Mouse (Mus musculus) neural tube, embryonic 15.5 days (tissue): ENCODE measurements around the gene Ank3. TPM values are rescaled to one million over a fixed set of nuclear protein-coding genes. Genes with fewer than 3 reads are reported as not detected.

ENCODE experiments used
- ATAC-seq: fragments of 200-750 bp; cut with Nextera tagmentation; 2 replicates; pipeline ENCODE4 v1.8.0; 2017; ENCODE audit warnings: mild to moderate bottlenecking, moderate TSS enrichment, moderate library complexity; ENCODE audit not compliant: low FRiP score
- H3K27ac ChIP-seq: fragments of 300-500 bp; sonication (generic); replicated peaks from 2 replicates; pipeline ENCODE4 v1.5.1; 2015; ENCODE audit warnings: mild to moderate bottlenecking, inconsistent platforms
- H3K27me3 ChIP-seq: fragments of 300-500 bp; sonication (generic); replicated peaks from 2 replicates; pipeline ENCODE4 v1.6.1; 2015; ENCODE audit warnings: inconsistent platforms
- H3K36me3 ChIP-seq: fragments of 300-500 bp; sonication (generic); 2 replicates; pipeline ENCODE4 v1.6.1; 2015; ENCODE audit warnings: inconsistent platforms
- H3K4me1 ChIP-seq: fragments of 300-500 bp; sonication (generic); 2 replicates; pipeline ENCODE4 v1.6.1; 2015; ENCODE audit warnings: inconsistent platforms
- H3K4me2 ChIP-seq: fragments of 300-500 bp; sonication (generic); 2 replicates; pipeline ENCODE4 v1.6.1; 2015; ENCODE audit warnings: inconsistent platforms, mild to moderate bottlenecking, moderate library complexity
- H3K4me3 ChIP-seq: fragments of 300-500 bp; sonication (generic); replicated peaks from 2 replicates; pipeline ENCODE4 v1.5.1; 2015; ENCODE audit warnings: mild to moderate bottlenecking, inconsistent platforms
- H3K9ac ChIP-seq: fragments of 300-500 bp; sonication (generic); replicated peaks from 2 replicates; pipeline ENCODE4 v1.6.1; 2015; ENCODE audit warnings: mild to moderate bottlenecking, inconsistent platforms
- H3K9me3 ChIP-seq: fragments of 300-500 bp; sonication (generic); replicated peaks from 2 replicates; pipeline ENCODE4 v1.6.1; 2016; ENCODE audit warnings: inconsistent platforms
- WGBS: fragments of 180-500 bp; shearing (Covaris S2); methylation state at CpG from one replicate; pipeline ENCODE4 v1.1.7; 2015; ENCODE audit warnings: mixed read lengths; 5-methylcytosine and 5-hydroxymethylcytosine counted together
- polyA plus RNA-seq: library from polyadenylated mRNA; unstranded; fragments of >200 nt; fragmentation: Nextera tagmentation; extraction: Ambion mirVana; gene quantifications from 2 replicates; pipeline ENCODE4 v1.2.1, GENCODE M21; 2015

The Ank3 gene
- polyA plus RNA-seq, 1 experiment from 2014 or later, result 89.5 TPM

DNA sequence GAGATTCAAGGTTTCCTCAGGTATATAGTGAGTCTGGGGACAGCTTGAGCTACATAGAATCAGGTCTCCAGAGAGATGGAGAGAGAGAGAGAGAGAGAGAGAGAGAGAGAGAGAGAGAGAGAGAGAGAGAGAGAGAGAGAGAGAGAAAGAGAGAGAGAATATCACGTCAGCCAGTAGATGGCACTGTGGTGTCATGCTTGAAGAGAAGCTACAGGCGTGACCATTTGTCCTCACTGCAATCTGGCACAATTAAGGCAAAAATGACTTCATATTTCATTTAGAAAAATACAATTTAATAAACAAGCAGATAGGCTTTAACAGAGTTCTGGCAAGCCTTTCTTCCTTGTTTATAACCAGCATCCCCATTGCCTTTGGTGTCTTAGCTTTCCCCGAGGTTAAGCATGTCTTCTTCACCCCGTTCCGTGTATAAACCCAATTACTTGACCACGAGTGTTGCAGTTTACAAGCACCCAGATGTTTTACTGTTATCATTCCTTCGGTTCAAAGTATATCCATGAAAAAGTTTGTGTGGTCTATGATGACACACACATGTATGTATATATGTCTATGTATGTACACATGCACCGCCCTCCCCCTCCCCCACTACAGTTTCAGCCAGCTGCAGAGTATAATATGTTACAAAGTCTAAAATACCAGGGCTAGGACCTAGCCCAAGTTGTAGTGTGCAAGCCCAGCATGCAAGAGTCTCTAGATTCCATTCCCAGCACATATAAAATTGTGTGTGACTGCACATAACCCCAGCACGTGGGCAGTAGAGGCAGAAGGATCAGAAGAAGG lies 53.8 kb downstream of the Ank3 start:
- WGBS, result 48% methylated on average over 9 of the region's 9 CpGs
- peak overlapping the region; percentile 39 for H3K4me2 ChIP-seq
- no peak overlapping the region for H3K4me3 ChIP-seq

DNA sequence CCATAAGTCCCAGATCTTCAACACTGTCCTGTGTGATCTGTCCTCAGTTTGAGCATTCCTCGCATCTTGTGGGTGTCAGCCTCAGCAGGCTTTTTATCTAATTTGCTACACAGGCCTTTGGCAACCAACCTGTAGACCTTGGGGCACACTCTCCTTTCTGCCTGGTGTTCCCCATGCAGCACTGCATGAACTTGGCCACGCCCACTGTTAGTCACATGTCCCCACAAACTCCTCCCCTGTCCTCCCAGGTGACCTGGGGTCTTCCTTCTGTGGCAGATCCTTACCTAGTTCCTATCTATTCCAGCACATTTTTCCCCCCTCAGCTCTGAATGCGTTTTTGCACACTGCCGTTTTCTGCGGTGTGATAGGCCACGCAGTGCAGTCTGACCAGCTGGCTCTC lies 55.0 kb downstream of the Ank3 start:
- H3K4me1 ChIP-seq, result peaks cover 3% of the 10 kb centered on the region; the same call in 1 of the 2 replicates
- no peaks in the 10 kb centered on the region for H3K27me3 ChIP-seq
- no peaks in the 10 kb centered on the region for H3K9me3 ChIP-seq
- H3K36me3 ChIP-seq, result no peaks in the 10 kb centered on the region
- H3K27ac ChIP-seq, result no peak overlapping the region
- ATAC-seq, result no peak
- no peak overlapping the region for H3K4me3 ChIP-seq
- no peak overlapping the region for H3K9ac ChIP-seq
- H3K4me2 ChIP-seq, result no peak overlapping the region
- WGBS, result 87% methylated on average over 6 of the region's 6 CpGs

More for the DNA sequence above, 53.8 kb downstream of the Ank3 start:
- Histone ChIP-seq H3K9ac (0 out of 2 replicates have a peak overlapping the region, but pooled peaks have one; percentile 23), H3K27me3 (no peaks in the 10 kb centered on the region), H3K4me1 (peaks cover 3% of the 10 kb centered on the region; the same call in 1 of the 2 replicates), H3K27ac (no peak overlapping the region), H3K9me3 (no peaks in the 10 kb centered on the region), H3K36me3 (no peaks in the 10 kb centered on the region)
- no peak for ATAC-seq

DNA sequence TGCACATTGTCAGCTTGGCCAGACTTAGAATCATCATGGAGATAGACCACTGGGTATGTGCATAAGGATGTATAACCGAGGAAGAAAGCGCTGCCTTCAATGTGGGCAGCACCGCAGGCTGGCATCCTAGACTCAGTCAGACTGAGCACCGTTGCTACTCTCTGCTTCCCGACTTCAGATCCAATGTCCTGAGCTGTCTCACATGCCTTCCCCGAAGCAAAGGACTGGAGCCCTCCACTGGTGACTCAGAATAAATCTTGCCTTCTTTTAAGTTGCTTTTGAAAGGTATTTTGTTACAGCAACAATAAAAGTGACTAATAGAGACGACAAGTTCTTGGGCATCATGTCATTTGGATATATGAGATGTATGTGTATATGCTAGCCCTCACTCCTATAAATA lies 55.9 kb downstream of the Ank3 start:
- Histone ChIP-seq H3K4me2 (no peak overlapping the region), H3K36me3 (no peaks in the 10 kb centered on the region), H3K9me3 (no peaks in the 10 kb centered on the region), H3K27me3 (no peaks in the 10 kb centered on the region), H3K4me1 (peaks cover 3% of the 10 kb centered on the region; the same call in 1 of the 2 replicates), H3K4me3 (no peak overlapping the region), H3K9ac (no peak overlapping the region), H3K27ac (no peak overlapping the region)
- 54% methylated on average over 7 of the region's 7 CpGs for WGBS
- ATAC-seq, result no peak

DNA sequence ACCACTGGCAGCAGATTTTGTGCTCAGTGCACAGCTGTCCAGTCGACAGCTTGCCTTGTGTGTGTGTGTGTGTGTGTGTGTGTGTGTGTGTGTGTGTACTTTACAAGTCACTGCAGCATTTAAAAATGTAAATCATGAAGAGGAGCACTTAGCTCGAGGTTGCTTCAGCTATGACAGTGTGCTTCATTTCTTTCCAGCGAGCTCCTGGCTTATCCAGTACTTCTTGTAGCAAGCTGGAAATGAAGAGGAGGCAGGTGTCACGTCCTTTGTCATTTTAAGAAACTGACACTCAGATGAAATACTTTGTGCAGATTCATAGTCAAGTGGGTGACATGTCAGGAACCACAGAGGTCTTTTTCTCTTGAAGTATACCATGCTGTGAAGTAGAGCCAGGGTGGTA lies 66.3 kb downstream of the Ank3 start:
- H3K4me1 ChIP-seq, result peaks cover 45% of the 10 kb centered on the region
- WGBS, result 26% methylated on average over 4 of the region's 4 CpGs
- H3K9me3 ChIP-seq, result no peaks in the 10 kb centered on the region
- no peaks in the 10 kb centered on the region for H3K27me3 ChIP-seq
- no peaks in the 10 kb centered on the region for H3K36me3 ChIP-seq
- H3K9ac ChIP-seq, result no peak overlapping the region
- no peak overlapping the region for H3K4me2 ChIP-seq
- peak overlapping the region; percentile 74 for H3K27ac ChIP-seq
- no peak for ATAC-seq
- H3K4me3 ChIP-seq, result no peak overlapping the region

DNA sequence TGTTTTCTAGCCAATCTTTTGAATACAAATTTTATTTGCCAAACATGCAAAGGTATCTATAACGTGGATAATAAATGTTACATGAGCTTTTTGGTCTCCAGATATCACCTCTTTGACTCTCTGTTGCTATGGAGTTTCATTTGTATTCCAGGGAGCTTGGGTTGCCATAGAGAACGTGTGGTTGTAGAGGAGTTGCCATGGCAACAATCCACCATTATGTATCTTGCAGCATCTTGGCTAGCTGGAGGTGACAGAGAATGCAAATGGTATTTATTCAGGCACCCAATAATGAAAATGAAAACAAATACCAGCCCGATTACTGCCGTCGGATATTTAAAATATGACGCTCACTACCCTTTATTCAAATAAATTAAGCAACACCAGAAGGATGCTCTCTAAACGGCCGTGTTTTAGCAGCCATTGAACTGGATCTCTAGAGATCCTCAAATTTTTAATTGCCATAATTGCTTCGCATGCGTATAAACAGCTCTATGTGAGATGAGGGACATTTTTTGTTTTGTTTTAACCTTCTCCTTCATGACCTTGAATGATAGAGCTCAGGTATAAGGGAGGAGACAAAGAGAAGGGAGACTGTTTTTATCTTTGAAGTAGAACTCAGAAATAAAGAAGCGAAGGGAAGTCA lies 67.1 kb downstream of the Ank3 start:
- peak; percentile 91 for ATAC-seq
- no peaks in the 10 kb centered on the region for H3K9me3 ChIP-seq
- H3K27ac ChIP-seq, result peak overlapping the region; percentile 90
- WGBS, result 16% methylated on average over 11 of the region's 11 CpGs
- H3K9ac ChIP-seq, result no peak overlapping the region
- H3K27me3 ChIP-seq, result no peaks in the 10 kb centered on the region
- 0 out of 2 replicates have a peak overlapping the region, but pooled peaks have one; percentile 7 for H3K4me3 ChIP-seq
- H3K36me3 ChIP-seq, result no peaks in the 10 kb centered on the region
- H3K4me2 ChIP-seq, result peak overlapping the region; percentile 47
- H3K4me1 ChIP-seq, result peaks cover 45% of the 10 kb centered on the region

DNA sequence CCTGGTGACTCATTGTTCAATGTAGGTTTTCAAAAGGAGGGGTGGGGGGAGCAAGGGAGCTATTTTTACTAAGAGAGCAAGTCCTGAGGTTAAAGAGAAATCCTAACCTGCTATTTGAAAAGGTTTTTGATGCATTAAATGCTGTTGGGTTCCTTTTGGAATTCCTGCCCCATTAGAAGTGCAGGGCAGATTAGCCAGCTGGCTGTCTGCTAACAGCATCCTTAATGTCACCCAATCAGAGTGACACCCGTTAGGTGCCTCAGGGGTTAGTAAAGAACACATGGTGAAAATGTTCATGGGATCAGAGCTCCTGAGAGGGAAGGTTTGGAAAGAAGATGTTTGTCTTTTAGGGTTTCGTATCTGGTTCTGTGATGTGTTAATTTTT lies 67.6 kb downstream of the Ank3 start:
- peaks cover 45% of the 10 kb centered on the region for H3K4me1 ChIP-seq
- no peak overlapping the region for H3K9ac ChIP-seq
- ATAC-seq, result peak; percentile 11; the same call in 1 of the 2 replicates

DNA sequence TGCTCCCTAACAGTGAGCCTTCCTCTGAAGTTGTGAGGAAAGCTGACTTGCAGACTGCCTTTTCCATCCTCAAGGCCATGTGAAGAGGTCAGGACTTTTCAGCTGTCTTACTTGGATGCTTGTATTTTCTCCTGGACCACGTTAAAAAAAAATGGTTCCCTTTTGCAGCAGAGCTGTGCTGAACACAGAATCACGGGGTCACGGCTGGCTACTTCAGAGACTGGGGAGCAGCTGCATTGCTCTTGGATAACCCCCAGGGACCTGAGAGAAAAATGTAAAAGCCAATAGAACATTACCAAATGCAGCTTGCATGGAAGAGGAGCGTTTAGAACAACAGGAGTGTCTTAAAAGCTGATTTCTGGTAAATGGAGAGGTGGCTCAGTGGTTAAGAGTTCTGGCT lies 68.0 kb downstream of the Ank3 start:
- WGBS, result 12% methylated on average over 4 of the region's 4 CpGs
- Histone ChIP-seq H3K27ac (peak overlapping the region; percentile 90), H3K4me1 (peaks cover 45% of the 10 kb centered on the region), H3K4me2 (no peak overlapping the region), H3K9ac (no peak overlapping the region), H3K36me3 (no peaks in the 10 kb centered on the region), H3K27me3 (no peaks in the 10 kb centered on the region), H3K9me3 (no peaks in the 10 kb centered on the region), H3K4me3 (no peak overlapping the region)
- peak; percentile 10; the same call in 1 of the 2 replicates for ATAC-seq

More for the DNA sequence above, 67.6 kb downstream of the Ank3 start:
- H3K36me3 ChIP-seq, result no peaks in the 10 kb centered on the region
- peak overlapping the region; percentile 47 for H3K4me2 ChIP-seq
- H3K27me3 ChIP-seq, result no peaks in the 10 kb centered on the region
- peak overlapping the region; percentile 90 for H3K27ac ChIP-seq
- H3K9me3 ChIP-seq, result no peaks in the 10 kb centered on the region
- no peak overlapping the region for H3K4me3 ChIP-seq
- 26% methylated on average over 2 of the region's 2 CpGs for WGBS

DNA sequence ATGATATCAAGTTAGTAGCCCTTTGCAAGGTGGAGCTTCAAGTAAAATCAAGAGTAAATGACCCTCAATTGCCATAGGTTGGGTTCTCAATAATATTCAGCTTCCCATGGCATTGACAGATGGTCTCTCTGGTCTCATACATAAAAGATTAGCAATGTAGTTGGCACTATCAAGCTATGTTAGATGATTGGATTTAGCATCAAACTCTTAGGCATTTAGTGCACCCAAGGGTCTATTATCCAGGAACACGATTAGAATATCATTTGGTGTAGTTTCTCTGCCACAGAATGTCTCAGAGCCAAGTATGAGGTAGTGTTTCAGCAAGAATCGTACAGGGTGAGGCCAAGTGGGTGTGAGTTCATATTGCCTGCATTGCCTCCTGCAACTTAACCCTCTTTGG lies 68.6 kb downstream of the Ank3 start:
- H3K36me3 ChIP-seq, result no peaks in the 10 kb centered on the region
- peak overlapping the region; percentile 90 for H3K27ac ChIP-seq
- peaks cover 45% of the 10 kb centered on the region for H3K4me1 ChIP-seq
- H3K9me3 ChIP-seq, result no peaks in the 10 kb centered on the region
- 0 out of 2 replicates have a peak, but pooled peaks have one; percentile 11 for ATAC-seq
- 21% methylated on average over 2 of the region's 2 CpGs for WGBS
- H3K9ac ChIP-seq, result no peak overlapping the region
- no peak overlapping the region for H3K4me3 ChIP-seq
- no peaks in the 10 kb centered on the region for H3K27me3 ChIP-seq
- no peak overlapping the region for H3K4me2 ChIP-seq

DNA sequence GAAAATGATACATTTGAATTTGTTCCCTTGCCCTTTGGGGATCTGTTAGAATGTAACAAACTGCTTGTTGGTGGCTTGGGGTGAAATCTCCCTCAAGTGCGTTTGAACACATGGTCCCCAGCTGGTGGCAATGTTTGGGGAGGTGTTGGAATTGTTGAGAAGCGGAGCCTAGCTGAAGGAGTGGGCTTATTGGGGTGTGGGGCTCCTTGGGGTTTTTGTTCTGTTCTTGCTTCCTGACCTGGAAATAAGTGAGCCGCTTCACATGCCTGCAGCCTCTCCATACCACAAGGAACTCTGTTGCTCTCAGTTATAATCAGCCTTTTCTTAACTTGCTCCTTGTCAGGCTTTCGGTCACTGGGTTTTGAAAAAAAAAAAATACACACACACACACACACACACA lies 73.3 kb downstream of the Ank3 start:
- no peak overlapping the region for H3K4me2 ChIP-seq
- no peak overlapping the region for H3K27ac ChIP-seq
- H3K4me1 ChIP-seq, result peaks cover 20% of the 10 kb centered on the region
- H3K9me3 ChIP-seq, result no peaks in the 10 kb centered on the region
- H3K27me3 ChIP-seq, result no peaks in the 10 kb centered on the region
- H3K36me3 ChIP-seq, result no peaks in the 10 kb centered on the region
- no peak overlapping the region for H3K9ac ChIP-seq
- ATAC-seq, result no peak
- H3K4me3 ChIP-seq, result no peak overlapping the region
- WGBS, result 47% methylated on average over 4 of the region's 4 CpGs

DNA sequence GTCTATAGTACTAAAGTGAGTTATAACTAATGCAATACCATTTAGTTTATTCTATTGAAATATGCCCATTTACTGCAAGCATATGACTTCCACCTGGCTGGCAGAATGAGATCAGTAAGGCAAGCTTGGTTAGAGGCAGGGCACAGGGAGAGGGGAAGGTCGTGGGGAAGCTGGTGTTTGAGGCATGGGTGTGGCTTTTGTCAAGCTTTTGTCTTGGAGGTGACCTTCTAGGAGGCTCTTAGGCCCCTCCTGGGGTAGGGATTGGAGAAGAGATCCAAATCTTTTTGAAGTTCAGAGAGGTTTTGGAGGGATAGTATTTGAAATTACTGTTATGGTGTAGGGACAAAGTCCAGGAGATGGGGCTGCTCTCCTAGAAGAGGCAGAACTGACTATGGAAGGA lies 78.3 kb downstream of the Ank3 start:
- Histone ChIP-seq H3K9ac (no peak overlapping the region), H3K36me3 (no peaks in the 10 kb centered on the region), H3K27ac (no peak overlapping the region), H3K27me3 (no peaks in the 10 kb centered on the region), H3K4me1 (no peaks in the 10 kb centered on the region), H3K4me3 (no peak overlapping the region), H3K9me3 (no peaks in the 10 kb centered on the region), H3K4me2 (no peak overlapping the region)
- no peak for ATAC-seq
- 24% methylated on average over 1 of the region's 1 CpGs for WGBS

DNA sequence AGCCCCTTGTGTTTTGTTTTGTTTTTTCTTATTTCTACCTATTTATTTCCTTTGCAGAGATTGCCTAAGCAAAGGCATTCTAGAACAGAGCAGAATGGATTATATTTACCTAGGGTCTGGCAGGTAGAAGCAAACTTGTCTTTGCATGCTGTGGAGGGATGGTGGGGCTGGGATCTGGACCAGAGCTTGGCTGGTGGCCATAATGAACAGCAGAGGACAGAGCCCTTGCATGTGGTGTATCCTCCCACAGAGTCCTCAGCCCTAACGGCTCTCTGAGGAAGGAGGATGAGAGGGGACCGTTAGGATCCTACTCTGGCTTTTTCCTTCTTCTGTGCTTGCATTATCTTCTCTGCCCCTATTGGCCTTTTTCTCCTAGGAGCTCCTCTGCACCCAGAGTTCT lies 79.1 kb downstream of the Ank3 start:
- Histone ChIP-seq H3K4me3 (no peak overlapping the region), H3K9me3 (no peaks in the 10 kb centered on the region), H3K36me3 (no peaks in the 10 kb centered on the region), H3K4me2 (no peak overlapping the region), H3K27ac (no peak overlapping the region), H3K27me3 (no peaks in the 10 kb centered on the region), H3K9ac (no peak overlapping the region), H3K4me1 (no peaks in the 10 kb centered on the region)
- no peak for ATAC-seq
- 61% methylated on average over 2 of the region's 2 CpGs for WGBS

DNA sequence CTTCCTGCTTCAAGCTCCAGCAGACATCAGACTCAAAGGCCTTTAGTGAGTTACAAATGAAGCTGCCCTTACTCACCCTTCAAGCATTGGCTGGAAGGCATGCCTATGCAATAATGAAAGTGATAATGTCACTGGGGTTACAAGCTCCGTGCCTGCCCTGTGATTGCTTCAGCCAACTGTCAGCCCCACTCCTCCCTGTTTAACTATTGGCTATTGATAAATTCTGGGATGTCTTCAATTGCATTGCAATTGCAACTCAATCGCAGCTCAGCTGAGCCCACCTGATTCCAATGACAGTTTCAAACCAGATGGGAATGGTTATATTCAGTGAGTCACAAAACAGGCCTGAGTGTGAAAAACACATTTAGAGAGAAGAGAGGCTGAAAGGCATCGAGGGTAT lies 80.3 kb downstream of the Ank3 start:
- Histone ChIP-seq H3K4me1 (no peaks in the 10 kb centered on the region), H3K4me2 (no peak overlapping the region), H3K27me3 (no peaks in the 10 kb centered on the region), H3K4me3 (no peak overlapping the region), H3K9ac (no peak overlapping the region), H3K9me3 (no peaks in the 10 kb centered on the region), H3K27ac (no peak overlapping the region), H3K36me3 (no peaks in the 10 kb centered on the region)
- ATAC-seq, result no peak
- 55% methylated on average over 3 of the region's 3 CpGs for WGBS
